Mouse (Mus musculus): ENCODE results near the gene Sorl1.

- no peak for TF ChIP-seq CTCF (IDR thresholded peaks at IDR 0.05; ENCODE audit: extremely low read depth, insufficient read depth, insufficient read length, insufficient replicate concordance)
- TF ChIP-seq POLR2A (IDR thresholded peaks at IDR 0.05; ENCODE audit: low read depth, low read length), result no peak
These were observed 13.5 kb upstream of the Sorl1 start for GRCm38 (mm10) chr9:42137578-42137977.

Measured in spleen, adult 2 months (tissue).